Mouse (Mus musculus): Measurements from ENCODE around the gene Fgd3.

- no peak for TF ChIP-seq TCF12 (IDR thresholded peaks at IDR 0.05; ENCODE audit: low read depth, low read length)
- no peak for TF ChIP-seq CTCF (conservative IDR thresholded peaks at IDR 0.05 in 1 of 2, IDR thresholded peaks at IDR 0.05 in 1 of 2; ENCODE audit: low read depth in 2 of 2, low read length in 2 of 2)
- no peak for TF ChIP-seq E2F4 (IDR thresholded peaks at IDR 0.05; ENCODE audit: insufficient replicate concordance, low read depth, low read length)
Measured at GRCm38 (mm10) chr13:49219367-49219766, 100.7 kb downstream of the Fgd3 start.
